Mouse (Mus musculus) ES-Bruce4 (cell line): ENCODE results near the gene Olfr286.

Experiments used
- EP300 ChIP-seq: IDR thresholded peaks from 2 replicates; pipeline ENCODE4 v1.6.1; 2011; ENCODE audit warnings: low read depth, low read length; ENCODE audit not compliant: insufficient read depth
- POLR2A ChIP-seq: IDR thresholded peaks from one replicate; pipeline ENCODE4 v1.8.1; 2011; ENCODE audit warnings: low read length; ENCODE audit not compliant: insufficient read depth

- TF ChIP-seq EP300 (no peak), POLR2A (no peak)
Measured at GRCm38 (mm10) chr15:98181856-98182570, 52.2 kb downstream of the Olfr286 start.
